Mouse (Mus musculus) embryo, embryonic 10.5 days (tissue): ENCODE results near the gene Wdr35.
"Not testable (repeated sequence)": the region's sequence is repeated elsewhere in the genome, so short reads cannot be mapped to it uniquely, and the experiment has no call there.

Experiments used
- DNase-seq: peaks from one replicate; pipeline ENCODE4 v3.0.0-alpha.2; 2015; ENCODE audit warnings: low spot score

Gene Wdr35

DNA sequence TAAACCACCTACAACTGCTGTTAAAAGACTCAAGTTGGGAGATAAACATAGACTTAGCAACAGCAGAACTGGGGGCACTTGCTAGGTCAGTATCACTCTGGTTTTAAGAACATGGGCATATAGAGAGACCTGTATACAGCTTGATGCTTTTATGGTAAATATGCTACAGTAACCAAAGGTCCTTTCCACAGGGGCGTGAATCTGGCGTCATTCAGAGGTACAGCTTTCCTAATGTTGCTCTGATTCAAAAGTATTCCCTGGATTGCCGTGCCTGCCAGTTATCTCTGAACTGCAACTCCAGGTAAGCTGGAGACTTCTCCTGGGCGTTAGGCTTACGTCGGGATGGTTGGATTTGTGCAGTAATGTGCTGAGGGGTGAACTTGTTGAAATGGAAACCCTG, 34.1 kb downstream of the Wdr35 start:
- DNase-seq = no peak

DNA sequence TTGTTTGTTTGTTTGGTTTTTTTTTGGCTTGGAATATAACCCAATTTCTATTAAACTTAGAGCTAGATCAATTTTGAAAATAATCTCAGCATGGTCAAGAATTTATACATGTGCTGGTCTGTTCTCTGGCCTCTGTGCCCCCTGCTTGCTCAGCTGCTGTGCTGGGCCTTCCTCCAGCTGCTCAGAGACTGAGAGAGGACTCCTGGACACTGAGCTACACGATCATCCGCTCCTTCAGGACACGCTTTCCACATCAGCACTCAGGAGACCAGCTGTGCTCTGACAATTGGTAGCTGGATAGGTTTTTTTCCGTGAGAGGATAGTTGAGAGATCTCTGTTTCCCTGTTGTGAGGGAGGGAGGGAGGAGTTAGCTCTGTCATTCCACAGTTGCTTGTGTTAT, 36.6 kb downstream of the Wdr35 start:
- DNase-seq = no peak

DNA sequence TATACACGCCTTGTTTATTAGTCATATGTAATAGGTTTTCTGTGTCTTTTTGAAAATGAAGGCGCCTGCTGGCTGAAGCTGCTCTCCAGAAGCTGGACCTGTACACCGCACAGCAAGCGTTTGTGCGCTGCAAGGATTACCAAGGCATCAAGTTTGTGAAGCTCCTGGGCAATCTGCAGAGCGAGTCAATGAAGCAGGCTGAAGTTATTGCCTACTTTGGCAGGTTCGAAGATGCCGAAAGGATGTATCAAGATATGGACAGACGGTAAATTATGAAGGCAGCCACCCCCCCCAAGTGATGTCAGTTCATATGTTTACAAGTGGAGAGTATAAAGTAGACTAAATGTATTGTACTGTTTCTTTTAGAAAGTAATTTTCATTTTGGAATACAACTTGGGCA, 42.7 kb downstream of the Wdr35 start:
- no peak for DNase-seq

DNA sequence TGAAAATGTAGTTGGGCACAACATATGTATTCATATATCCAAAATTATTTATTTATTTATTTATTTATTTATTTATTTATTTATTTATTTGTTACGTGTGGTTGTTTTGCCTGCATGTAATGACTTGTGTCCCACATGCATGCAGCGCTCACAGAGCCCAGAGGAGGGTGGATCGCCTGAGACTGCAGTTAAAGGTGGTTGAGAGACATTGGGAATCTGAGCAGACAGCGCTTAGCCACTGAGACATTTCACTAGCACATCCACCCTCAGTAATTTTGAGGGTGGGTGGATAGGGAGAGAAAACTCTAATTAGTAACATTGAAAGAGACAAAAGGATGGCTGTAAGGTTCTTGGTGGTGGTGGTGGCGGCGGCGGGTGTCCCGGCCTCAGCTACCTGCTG, 46.7 kb downstream of the Wdr35 start:
- no peak for DNase-seq

DNA sequence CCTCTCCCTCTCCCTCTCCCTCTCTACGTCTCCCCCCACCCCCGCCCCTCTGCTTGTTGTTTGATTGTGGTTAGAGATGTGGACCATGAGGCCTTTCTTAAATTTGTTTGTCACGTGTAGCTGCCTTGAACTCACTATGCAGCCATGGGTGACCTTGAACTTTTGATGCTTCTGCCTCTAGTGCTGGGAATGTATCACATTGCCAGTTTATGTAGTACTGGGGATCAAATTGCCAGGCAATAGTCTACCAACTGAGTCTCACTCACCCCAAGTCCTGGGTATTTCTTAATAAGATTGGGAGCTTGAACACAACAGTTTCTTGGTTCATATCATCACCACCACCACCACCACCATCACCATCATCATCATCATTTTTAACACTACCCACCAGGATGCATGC, 47.3 kb downstream of the Wdr35 start:
- DNase-seq = no peak

DNA sequence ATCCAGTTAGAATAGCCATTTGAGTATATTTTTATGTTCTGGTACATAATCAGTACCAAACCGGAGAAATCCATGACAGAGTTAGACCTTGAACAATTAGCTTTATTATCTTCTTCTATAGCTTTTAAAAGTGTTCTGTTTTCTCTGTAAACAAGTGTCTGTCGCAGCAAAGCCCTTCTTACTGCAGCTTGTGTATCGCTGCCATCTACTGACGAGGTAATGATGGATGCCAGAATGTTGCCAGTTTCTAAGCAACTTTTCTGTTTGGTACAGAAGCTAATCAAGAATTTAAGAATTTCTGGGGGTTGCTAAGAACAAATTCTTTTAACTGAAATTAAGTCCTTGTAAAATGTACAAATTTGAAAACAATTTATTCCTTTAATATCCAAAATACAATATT, 49.3 kb downstream of the Wdr35 start:
- peak; percentile 22 for DNase-seq

DNA sequence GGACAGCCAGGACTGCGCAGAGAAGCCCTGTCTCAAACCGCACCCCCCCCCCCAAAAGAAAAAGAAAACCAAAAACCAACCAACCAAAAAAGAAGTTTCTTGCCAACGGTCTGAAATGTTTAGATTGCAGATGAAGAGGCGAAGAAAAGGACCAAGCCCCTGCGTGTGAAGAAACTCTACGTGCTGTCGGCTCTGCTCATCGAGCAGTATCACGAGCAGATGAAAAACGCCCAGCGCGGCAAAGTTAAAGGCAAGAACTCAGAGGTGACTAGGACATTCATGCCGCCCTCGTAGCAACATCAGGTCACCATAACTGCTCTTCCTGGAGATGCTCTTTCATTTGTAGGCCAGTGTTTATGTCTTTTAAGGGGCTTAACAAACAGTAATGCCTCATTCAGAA, 50.4 kb downstream of the Wdr35 start:
- no peak for DNase-seq

DNA sequence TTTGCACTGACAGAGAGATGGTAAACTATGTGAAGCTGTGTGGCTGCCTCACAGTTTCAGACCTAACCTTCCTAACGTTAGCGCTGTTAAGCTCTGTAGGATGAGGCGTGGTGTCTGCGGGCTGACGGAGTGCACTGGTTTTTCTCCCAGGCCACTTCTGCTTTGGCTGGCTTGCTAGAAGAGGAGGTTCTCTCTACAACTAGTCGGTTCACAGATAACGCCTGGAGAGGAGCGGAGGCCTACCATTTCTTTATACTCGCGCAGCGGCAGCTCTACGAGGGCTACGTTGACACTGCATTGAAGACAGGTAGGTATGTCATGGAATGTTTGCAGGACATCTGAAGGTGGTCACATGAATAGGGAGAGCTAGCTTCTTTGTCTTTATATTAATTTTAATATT, 51.0 kb downstream of the Wdr35 start:
- DNase-seq = no peak

DNA sequence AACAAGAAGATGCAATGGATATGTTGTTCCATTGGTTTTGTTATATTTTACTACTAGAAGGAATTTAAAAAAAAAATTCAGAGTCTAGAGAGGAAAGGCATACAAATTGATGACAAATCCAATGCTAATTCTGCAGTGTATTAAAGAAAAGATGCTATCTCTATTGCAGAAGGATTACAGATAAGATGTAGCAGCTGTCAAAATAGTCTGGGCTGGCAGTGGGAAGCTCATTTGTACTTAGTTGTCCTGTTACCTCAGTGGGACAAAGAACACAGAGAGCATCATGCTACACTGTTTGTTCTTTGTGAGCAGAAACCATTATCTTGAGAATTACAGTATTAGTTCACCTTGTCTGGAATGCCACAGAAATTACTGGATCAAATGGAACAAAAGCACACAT, 53.2 kb downstream of the Wdr35 start:
- DNase-seq = no peak

DNA sequence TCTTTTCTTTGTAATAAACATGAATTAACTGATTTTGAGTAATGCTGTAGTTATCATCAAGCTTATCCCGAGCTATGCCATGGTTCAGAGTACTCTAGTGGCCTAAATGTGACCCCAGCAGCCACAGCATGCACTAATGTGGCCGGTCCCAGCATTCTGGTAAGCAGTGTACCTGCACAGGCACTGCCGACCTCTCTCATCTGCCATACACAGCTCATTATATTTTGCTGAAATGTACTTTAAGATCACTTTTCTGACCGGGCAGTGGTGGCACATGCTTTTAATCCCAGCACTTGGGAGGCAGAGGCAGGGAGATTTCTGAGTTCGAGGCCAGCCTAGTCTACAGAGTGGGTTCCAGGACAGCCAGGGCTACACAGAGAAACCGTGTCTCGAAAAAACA, 55.1 kb downstream of the Wdr35 start:
- not testable (repeated sequence) for DNase-seq

DNA sequence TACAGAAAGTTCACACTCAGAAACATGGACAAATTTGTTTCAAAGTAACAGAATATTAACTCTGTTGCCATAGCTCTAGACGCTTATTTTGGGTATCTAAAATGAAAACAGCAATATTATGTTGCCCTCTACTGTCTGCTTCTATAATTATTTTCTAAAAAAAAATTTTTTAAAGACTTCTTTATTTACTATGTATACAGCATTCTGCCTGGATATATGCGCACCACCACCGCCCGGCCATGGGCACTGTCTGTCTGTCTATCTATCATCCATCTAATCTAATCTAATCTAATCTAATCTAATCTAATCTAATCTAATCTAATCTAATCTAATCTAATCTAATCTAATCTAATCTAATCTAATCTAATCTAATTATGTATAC, 55.8 kb downstream of the Wdr35 start:
- DNase-seq = peak; percentile 19

DNA sequence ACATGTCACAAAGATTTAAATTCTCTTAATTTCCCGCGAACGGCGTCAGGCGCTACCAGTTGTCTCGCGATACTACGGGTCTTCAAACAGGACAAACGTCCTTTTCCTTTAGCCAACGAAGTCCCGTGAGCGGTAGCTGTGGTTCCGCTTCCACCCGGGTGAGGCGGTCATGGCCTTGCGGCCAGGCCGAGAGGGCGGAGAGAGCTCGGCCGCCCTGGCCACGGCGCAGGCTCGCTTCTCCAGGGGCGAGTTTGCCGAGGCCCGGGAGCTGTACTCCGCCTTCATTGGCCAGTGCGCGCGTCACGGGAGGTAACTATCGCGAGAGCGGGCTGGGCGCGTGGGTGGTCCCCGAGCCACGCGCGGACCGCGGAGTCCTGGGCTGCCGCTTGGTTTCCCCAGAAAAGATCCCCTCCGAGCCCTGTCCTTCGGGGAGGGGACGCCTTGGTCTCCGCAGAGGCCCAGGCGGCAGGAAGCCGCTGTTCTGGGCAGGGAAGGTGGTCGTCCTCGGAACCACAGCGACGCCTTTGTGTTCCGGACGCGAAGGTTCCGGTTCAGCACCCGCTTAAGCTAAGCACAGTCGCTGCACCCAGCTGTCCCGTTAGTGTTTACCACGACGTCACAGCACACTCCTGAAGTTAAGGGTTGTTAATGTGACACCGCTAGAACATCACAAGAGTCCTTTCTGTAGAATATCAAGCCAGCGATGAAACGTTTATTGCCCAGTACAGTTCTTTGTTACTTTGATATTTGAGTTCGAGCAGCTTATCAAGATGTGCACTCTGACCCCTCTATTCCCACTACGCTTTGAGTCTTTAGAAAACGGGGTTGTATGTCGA, 56.4 kb downstream of the Wdr35 start, which contains the start of gene Ttc32:
Gene Ttc32 (plus strand): TSS at position 110 of the 836 bp plus-strand sequence.
- DNase-seq = peak; percentile 96

DNA sequence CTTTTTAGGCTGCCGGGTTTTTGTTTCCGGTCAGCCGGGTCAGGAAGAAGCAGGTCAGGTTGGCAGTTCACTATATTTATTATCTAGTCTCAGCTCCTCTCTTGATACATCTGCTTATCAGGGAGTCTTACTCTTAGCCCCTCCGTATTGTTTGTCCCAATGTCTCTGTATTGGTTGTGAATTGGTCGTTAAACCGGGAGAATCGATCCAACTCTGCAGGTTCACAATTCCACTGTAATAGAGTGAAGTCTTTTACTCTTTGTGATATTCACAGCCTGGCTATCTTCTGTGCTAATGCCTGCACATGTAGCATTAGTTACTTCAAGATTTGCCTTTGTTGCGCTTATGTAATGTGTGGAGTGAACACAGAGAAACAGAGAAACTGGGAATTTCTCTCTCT, 57.5 kb downstream of the Wdr35 start:
- DNase-seq = peak; percentile 21

DNA sequence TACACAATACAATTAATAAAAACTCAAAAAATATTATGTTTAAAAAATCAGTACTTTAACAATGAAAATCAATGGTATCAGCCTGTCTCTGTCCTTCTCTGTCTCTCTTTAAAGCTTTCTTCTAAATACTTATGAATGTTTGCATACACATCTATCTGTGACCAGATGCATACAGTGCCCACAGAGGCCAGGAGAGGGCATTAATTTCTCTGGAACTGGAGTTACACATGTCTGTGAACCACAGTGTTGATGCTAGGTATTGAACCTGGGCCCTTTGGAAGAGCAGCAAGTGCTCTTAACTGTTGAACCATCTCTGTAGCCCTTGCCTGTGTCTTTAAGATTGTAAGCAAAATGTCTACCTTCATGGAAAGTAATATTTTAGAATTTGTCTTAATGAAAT, 59.4 kb downstream of the Wdr35 start:
- no peak for DNase-seq

DNA sequence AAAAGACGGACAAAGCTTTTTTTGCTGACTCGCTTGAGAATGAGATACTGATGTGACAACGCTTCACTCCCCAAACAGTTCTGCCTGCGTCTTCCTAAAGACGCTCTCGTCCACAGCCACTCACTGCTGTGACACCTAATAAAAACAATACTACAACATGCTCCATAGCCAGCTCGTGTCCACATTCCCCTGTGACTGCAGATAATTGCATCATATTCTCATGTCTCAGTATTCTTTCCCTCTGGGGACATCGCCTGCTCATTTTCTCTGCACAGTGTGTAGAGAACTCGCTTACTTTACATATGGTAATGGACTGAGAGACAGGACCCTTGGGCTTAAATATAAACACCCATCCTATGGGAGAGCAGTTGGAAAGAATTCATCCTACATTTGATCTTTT, 62.7 kb downstream of the Wdr35 start:
- no peak for DNase-seq

DNA sequence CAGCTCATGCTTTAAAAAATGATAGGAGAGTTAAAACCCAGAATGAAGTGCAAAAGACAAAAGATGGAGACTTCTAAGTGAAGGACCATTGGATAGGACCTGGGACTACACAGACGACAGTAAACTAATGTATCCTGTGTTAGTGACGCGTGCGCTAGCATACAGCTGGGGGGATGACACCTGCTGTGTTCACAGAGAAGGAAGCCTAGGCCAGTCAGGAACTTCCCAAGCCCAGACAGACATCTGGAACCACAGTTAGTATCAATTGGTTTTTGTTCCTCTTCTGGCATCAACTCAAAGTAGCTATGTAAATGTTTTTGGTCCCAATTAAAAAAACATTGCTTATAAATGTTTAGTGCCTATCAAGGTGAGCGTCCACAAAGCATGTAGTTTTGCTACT, 66.5 kb downstream of the Wdr35 start:
- DNase-seq = no peak

DNA sequence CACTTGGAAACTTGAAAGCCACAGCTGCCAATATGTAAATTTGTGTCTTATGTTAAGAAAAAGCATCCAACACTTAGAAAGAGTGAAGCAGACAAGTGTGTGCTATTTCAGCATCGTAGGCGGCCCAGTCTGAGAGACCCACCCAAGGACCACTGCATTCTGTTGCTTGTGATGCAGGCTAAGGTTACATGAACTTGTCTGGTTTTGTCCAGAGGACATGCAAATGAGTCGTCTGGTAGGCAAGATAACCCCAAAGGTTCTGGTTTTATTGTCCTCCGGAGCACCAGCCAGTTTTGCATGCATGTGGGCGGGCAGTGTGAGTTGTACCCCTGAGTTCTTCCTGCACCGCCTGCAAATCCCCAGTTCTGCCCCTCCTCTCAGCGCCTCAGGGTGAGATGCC, 67.0 kb downstream of the Wdr35 start:
- no peak for DNase-seq

DNA sequence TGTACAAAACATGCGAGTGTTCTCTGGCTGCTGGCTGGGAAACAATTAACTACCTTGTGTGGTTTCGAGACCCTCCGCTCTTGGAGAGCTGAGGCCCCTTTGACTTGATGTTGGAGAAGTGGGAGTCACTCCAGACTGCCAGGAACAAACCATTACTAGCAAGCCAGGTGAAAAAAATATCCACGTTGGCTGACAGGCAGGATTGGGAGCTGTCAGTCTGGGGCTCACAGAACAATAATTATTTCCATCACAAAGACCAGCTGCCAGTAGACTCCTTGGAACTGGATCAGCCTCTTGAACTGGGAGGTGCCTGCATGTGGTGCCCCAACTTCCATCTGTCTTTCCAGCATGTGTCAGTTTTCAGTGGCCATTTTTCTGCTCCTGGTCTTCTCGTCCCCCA, 68.6 kb downstream of the Wdr35 start:
- no peak for DNase-seq

DNA sequence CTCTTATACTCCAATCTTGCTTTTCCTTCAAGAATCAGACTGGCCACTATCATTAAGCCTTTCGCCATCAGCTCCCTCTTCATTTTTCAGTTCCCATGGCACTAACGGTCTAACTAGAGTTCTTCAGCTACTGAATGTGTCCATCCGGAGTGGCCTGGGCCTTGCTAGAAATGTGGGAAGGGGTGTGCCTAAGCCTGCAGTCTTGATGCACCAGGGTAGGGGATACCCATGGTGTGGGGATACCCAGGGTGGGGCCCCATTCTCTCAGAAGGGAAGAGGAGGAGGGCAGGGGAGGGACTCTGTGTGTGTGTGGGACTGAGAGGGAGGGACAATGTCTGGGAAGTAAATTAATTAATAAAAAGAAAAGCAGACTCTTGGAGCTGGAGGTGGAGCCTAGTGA, 69.1 kb downstream of the Wdr35 start:
- no peak for DNase-seq

DNA sequence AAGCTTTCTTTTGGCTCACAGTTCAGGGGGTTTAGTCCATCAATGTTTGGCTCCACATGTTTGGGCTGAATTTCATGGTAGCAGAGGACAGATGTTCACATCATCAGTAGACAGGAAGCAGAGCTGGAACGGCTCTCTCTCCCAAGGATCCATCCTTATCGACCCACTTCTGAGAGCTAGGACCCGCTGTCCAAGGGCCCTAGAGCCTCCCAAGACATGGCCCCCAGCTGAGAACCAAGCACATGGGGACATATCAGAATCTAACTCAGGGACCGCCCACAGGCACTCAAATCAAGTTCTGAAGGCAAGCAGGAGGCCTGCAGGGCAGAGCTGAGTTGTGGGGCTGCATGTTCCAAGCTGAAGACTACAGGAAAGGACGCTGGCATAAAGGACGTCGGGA, 71.0 kb downstream of the Wdr35 start:
- DNase-seq = no peak

DNA sequence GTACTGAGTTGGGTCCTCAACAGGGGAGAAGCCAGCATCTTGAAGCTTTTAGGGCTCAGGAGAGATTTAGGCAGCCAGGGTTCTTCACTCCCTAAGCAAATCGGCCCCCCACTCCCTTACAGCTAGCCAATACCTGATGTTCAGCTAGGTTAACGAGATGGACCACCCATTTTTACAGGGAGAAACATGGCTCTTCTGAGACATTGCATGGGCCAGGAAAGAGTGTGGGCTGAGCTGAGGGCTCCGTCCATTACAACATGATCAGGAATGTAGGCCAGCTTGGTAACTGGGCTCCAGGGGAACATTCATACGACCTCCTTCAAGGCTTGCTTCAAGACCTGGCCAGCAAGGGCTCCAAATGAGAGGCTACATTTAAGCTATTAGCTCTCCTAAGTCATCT, 73.0 kb downstream of the Wdr35 start:
- no peak for DNase-seq

DNA sequence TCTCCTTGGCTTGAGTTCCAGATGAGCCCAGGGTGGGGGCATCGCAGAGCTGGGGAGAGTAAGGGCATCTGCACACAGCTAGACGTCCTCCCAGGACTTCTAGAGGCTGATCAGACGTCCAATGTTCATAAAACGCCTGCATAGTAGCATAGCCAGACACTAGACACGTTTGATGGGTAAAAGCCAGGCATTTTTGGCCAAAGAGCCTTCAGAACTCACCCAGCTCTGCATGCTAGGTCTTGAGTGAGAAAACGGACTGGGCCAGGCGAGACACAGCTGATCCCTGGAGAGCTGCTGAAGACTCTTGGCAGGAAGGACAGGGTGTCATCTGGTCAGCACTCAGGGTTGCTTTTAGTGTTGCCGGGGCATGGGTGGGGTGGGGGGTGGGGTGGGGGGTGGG, 74.4 kb downstream of the Wdr35 start:
- no peak for DNase-seq

DNA sequence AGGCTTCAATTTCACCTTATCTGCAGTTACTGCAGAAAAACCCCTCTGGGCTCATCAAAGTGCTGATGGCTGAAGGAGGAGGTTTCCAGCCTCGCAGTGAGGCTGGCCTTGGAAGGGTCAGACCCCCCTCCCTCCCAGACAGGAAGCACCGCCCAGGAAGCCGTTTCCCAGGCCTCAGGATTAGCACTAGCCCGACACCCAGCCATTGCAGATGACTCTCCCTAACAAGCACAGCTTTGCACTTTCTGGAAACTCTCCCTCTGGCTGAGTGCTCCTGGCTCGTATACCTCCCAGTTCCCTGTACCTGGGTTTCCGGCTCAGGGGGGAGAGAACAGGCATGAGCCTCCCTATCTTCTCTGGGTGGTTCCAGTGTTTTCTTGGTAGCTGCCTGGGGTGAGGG, 77.1 kb downstream of the Wdr35 start:
- DNase-seq = no peak

DNA sequence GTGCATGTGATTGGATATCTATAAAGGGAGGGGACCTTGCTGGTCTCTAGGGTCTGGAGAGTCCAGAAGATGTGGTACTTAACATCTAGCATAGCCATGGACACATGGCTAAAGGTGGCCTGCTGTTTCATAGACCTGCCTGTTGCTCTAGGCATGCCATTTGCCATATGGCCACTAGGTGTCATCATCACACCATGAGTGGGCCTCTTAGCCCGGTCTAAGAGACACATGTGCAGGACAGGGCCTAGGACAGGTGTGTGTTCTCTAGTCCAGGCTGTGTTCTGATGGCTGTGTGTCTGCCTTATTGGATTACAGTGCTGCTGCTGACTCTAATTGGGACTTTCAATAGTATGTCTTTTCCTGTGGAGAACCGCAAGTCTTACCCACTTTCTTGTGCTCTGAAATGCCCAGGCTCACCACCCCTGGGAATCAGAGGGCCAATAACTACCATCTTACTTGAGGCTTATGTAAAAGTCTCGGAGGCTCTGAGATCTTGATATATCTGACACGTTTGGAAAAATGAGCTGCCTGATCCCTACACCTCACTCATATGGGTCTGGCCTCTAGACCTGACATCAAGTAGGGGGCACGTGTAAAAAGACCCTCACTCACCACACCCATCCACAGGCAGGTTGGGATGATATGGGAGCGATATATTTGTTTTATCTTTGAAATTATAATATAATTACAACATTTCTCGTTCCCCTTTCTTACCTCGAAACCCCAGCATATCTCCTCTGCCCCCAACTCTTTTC, 78.6 kb downstream of the Wdr35 start:
- DNase-seq = peak; percentile 90
